Mouse (Mus musculus): ENCODE data around the gene Ankrd2.

Gene Ankrd2

DNA sequence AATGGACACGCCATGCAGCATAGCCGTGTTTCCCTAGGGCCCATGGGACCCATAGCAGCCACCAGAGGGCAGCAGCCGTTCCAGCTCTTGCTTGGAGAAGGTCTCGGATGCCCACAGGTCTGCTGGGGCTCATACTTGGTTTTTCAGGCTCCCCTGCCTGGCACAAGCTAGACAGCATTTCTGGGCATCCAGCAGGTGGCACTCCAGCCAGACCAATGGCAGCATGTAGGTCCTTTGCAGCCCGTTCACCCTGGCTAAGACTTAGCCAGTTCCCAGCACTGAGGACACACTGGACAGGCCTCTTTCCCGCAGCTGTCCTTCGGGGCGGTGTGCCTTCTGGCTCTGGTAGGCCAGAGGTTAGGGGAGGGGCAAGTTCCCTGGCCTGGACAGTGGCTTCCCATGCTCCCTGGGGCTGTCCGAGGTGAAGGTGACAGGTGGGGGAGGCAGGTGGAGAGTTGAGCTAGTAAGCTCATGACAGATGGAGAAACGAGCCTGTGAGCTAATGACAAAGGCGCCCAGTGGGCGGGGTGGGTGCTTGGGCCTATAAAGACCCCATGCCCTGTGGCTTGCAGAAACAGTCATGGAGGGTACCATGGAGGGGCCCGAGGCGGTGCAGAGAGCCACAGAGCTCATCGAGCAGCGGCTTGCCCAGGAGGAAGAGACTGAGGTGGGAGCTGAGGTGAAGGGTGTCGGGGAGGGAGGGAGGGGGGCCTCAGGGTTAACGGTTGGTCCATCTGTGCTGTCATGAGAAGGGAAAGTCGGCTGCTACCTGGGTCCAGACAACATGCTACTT is at the start of gene Ankrd2:
Gene Ankrd2 (plus strand): TSS at position 545 of the 793 bp plus-strand sequence.
- peak; percentile 83 for DNase-seq (ENCODE audit: low spot score)

- no peak for DNase-seq (ENCODE audit: low spot score)
These were observed 48.6 kb upstream of the Ankrd2 start for GRCm38 (mm10) chr19:41987206-41987605.

GRCm38 (mm10) chr19:41989810-41990209 is 46.0 kb upstream of the Ankrd2 start:
- DNase-seq (ENCODE audit: low spot score), result no peak

- no peak for DNase-seq (ENCODE audit: low spot score)
These were observed 43.8 kb upstream of the Ankrd2 start for GRCm38 (mm10) chr19:41991926-41992477.

GRCm38 (mm10) chr19:41992971-41993370 is 42.8 kb upstream of the Ankrd2 start:
- no peak for DNase-seq (ENCODE audit: low spot score)

DNA sequence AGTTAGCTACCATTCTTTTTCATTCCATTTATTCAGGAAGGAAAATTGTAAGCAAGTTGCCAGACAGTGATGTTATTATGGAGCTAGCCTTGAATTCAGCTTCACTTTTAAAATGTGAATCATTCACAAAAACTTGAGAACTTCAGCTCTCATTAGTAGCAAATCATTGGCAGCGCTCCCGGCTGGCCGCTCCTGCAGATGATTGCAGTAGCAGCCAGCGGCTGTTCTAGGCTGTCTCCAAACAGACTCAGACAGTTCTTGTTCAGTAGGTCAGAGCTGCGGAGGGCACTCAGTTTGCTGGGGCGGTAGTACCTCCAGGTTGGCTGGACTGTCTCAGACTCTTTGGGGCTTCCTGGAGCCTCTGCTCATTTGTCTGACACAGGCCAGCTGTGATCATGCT is 42.3 kb upstream of the Ankrd2 start:
- peak; percentile 77 for DNase-seq (ENCODE audit: low spot score)

GRCm38 (mm10) chr19:41994023-41994422 is 41.8 kb upstream of the Ankrd2 start:
- DNase-seq (ENCODE audit: low spot score), result no peak

GRCm38 (mm10) chr19:41995483-41995882 is 40.3 kb upstream of the Ankrd2 start:
- no peak for DNase-seq (ENCODE audit: low spot score)

GRCm38 (mm10) chr19:41997090-41997489 is 38.7 kb upstream of the Ankrd2 start:
- no peak for DNase-seq (ENCODE audit: low spot score)

DNA sequence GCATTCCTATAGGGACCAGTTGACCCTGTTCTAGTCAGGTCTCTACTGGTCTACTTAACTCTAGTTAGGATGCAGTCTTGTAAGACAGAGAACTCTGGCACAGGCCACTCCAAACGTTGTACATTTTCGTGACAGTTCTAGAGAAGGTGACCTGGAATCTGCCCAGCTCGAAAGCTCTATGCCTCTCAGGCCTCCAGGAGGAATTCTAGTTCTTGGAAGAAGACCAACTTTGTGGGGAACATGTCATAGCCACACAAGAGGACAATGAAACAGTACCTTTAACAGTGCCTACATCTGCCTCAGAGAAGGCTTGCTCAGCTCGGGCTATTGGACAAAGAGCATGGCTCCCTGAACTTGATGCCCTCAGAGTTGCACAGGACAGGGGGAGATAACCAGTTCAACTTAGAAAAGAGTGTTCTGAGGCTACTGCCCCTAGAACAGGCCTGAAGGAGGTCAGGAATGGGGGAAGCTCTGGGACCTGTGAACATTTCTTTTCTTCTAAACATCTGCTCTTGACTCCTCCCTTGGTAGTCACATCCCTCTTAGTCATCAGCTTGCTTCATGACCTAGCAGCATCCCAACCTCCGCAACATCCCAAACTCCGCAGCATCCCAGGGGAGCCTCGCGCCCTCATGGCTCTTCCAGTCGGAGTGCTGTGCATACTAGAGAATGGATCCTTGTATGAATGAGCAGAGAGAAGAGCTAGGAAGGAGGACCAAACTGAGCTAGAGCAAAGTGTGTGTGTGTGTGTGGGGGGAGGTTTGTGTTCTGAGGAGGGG is 36.8 kb upstream of the Ankrd2 start:
- DNase-seq (ENCODE audit: low spot score), result no peak

- DNase-seq (ENCODE audit: low spot score), result no peak
These were observed 36.0 kb upstream of the Ankrd2 start for GRCm38 (mm10) chr19:41999688-42000283.

DNA sequence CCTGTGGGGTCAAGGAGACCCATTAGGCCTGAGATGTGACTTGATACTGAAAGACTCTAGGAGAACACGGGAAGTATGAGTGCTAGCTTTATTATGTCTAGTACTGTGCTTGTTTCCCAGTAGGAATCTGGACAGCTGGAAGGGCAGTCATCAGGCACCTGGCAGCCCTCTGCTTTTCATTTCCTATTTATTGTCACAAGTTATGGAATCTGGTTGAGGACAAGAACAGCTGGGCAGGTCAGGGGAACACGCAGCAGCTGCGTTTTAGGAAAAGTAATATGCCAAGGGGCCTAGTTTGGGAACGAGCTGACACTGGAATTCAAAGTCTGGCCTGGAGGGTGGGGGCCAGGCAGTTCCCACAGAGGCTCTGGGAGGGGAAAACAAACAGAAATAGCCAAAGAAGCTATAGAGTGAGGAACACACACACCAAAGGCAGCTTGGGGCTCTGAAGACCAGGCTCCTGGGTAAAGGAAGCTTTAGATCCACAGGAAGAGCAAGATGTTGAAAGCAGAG is 35.3 kb upstream of the Ankrd2 start:
- no peak for DNase-seq (ENCODE audit: low spot score)

GRCm38 (mm10) chr19:42001253-42001980 is 34.4 kb upstream of the Ankrd2 start:
- DNase-seq (ENCODE audit: low spot score), result no peak

GRCm38 (mm10) chr19:42004258-42004657 is 31.5 kb upstream of the Ankrd2 start:
- no peak for DNase-seq (ENCODE audit: low spot score)

DNA sequence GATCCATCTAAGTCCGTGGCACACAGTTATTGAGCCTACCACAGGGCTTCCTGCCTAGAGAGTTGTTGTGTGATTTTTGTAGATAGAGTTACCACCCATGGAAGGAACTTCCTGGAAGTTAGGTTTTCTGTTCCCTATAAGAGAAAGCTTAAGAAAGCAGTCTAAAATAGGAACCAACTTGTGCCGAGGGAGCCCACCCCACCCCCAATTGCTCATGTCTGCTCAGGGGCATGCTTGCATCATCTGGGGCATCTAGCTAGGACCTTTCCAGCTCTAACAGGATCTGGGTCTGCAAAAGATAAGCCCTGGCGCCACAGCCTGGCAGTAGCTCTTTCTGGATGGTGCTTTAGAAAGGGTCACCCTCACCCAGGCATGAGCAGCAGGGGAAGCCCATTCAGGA is 30.2 kb upstream of the Ankrd2 start:
- DNase-seq (ENCODE audit: low spot score), result no peak

DNA sequence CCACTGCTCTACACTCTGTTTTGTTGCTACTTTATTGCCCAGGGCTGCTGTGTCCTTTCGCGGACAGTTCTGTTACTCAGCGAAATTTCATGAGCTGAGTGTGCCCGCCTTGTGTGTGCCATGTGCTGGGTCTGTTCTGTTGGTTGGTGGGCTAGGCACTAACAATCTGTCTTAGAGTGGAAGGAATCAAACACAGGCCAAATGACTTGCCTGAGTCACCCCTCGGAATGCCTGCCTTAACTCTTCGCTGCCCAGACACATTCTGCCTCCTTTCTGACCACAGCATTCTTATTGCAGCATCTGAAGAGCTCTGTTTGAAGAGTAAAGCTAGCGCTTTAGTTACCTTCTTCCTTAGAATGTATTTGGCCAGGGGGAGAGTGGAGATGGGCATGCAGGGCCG is 29.2 kb upstream of the Ankrd2 start:
- no peak for DNase-seq (ENCODE audit: low spot score)

DNA sequence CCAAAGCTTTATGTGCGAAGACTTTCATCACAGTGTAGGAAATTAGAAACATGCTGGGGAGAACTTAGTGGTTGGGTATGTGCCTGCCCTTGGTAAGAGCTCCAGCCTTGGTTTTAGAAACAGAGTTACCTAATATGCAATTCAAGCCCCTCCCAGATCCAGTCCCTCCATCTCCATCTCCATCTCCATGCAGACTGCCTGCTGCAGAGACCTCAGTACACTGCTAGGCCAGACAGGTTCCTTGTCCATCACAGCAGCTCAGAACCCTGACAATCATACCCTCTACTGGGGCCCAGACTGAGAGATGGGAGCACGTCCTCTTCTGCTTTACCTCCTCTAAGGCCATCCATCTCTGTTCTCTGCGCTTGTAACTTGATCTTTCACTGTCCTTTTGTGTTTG is 27.2 kb upstream of the Ankrd2 start:
- DNase-seq (ENCODE audit: low spot score), result no peak

DNA sequence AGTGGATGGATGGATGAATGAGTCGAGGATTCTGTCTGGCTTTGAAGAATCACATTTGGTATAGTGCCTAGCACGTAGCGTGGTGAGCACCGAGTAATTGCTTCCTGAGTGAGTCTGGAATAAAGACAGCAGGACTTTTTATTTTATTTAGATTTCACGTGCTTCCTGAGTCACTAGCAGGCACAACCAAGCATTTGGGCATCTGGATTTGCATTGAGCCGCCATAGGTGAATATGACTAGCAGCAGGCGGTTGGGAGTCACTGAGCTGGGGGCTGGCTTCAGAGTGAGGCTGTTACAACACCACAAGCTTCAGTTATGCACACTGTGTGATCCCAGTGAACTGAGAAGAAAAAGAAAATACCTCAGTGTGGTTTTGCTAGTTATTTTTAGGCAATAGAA is 26.7 kb upstream of the Ankrd2 start:
- DNase-seq (ENCODE audit: low spot score), result no peak

GRCm38 (mm10) chr19:42010436-42010835 is 25.4 kb upstream of the Ankrd2 start:
- DNase-seq (ENCODE audit: low spot score), result no peak

GRCm38 (mm10) chr19:42011123-42011522 is 24.7 kb upstream of the Ankrd2 start:
- DNase-seq (ENCODE audit: low spot score), result no peak

DNA sequence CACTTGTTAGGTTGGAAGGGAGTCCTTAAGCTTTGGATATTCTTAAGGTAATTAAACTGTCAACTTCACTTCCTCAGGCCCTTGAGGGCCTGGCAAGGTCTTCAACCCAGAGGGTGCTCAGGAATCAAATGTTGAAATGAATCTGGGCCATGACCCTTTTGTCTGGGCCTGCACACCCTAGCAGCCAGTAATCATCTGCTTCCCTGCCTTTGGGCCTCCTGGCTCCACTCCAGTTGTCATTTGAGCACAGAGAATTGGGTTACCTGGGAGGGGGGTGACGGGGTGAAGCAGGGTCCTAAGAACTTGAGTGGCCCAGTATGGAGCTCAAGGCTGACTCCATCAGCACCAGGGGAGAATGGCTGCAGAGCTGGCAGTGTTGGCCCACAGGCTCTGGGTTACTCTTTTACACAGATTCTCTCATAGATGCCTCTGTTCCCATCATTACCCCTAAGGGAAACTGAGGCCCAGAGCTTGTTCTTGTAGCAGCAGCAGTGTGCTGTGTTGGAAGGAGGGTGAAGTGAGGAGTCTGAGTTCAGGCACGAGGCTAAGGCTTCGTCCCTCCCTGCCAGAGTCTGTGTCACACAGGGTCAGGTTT is 21.5 kb upstream of the Ankrd2 start:
- no peak for DNase-seq (ENCODE audit: low spot score)

All from ovary, adult 18-20 months (tissue).